Mouse (Mus musculus) effector memory CD4-positive, alpha-beta T cell, adult 5 months (primary cell): ENCODE data around the gene 1700080O16Rik. TPM values are rescaled to one million over a fixed set of nuclear protein-coding genes. Genes with fewer than 3 reads are reported as not detected.

Source experiments
- polyA plus RNA-seq: library from polyadenylated mRNA; unstranded; fragments of 100-300 nt; shearing (Covaris generic); gene quantifications from one replicate; pipeline ENCODE4 v1.2.1, GENCODE M21; 2017

The 1700080O16Rik gene
- polyA plus RNA-seq = not detected

DNA sequence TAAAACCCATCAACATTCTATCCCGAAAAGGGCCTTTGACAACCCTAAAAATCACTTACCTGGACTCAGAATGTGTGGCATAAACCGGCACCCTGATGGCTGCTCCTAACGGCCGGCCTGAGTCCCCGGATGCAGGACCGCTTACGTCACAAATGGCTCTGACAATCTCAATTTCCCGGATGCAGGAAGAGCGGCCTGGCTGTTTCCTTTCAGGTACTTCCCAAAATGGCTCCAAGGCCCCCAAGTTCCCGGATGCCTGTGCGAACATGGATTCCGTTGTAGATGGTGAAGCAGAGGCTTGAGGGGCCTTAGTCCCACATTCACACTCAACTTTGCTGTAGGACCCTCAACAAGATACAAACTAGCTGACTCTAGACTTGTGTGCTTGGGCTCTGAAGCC is at the start of gene 1700080O16Rik:
1700080O16Rik (minus strand) TSS at position 101 of the 400 bp plus-strand sequence.

Other genes starting within 250 kb of the 1700080O16Rik start
- gene Usp26, start 171.5 kb downstream of the 1700080O16Rik start, polyA plus RNA-seq = not detected
- not detected for gene Gpc4, start 192.5 kb upstream of the 1700080O16Rik start, polyA plus RNA-seq